In genomic region chr2:27730002-27730905, GRCm38 (mm10) we compare ENCODE assay signal across 8 mouse cellular contexts. TPM values are rescaled to one million over a fixed set of nuclear protein-coding genes. Genes with fewer than 3 reads are reported as not detected.
DNase-seq lines count a peak whose midpoint lies in the region; ATAC-seq and TF ChIP-seq lines count a peak whose summit lies in the region.

No protein-coding gene starts in this region.

- H3K27me3 ChIP-seq in C2C12 (ENCODE audit: control insufficient read depth, insufficient read depth, insufficient read length) = no peaks in the 10 kb centered on the region

- H3K79me2 ChIP-seq in C2C12 (ENCODE audit: control insufficient read depth, insufficient read depth) = no peaks in the 10 kb centered on the region

- no peaks in the 10 kb centered on the region for H3K36me3 ChIP-seq in C2C12 (ENCODE audit: control insufficient read depth, insufficient read depth)

- TF ChIP-seq CTCF in C2C12 (IDR thresholded peaks at IDR 0.05; ENCODE audit: control insufficient read depth, insufficient read depth, insufficient read length) = peak; percentile 7

- DNase-seq in frontal cortex, postnatal 10 days (ENCODE audit: low spot score in 2 of 2) = no peak
- peak; percentile 52 for DNase-seq in c-Kit-positive CD71-positive TER-119-positive erythroid progenitor cells, embryonic 14.5 days (ENCODE audit: low spot score)
- peak; percentile 81 for DNase-seq in lung, postnatal 36 days
- DNase-seq in right cerebral cortex, postnatal 36 days (ENCODE audit: low spot score in 2 of 2) = no peak
- DNase-seq in layer of hippocampus, adult 9-10 months (ENCODE audit: low spot score) = no peak

- H3K4me3 ChIP-seq in C2C12 (ENCODE audit: insufficient read depth, poor library complexity, severe bottlenecking) = no peak overlapping the region

- no peaks in the 10 kb centered on the region for H3K79me3 ChIP-seq in C2C12 (ENCODE audit: low read depth)

- H3ac ChIP-seq in C2C12 (ENCODE audit: control insufficient read depth, insufficient read length, low read depth) = no peak overlapping the region

- ATAC-seq in frontal cortex, adult (ENCODE audit: low TSS enrichment) = 0 out of 2 replicates have a peak, but pooled peaks have one; percentile 29
- peak; percentile 24 to 50; a peak in 2 of 4 replicates for ATAC-seq in hematopoietic stem cell, adult 5-6 weeks (replicated peaks in 1 of 2; ENCODE audit: insufficient read depth in 1 of 2, low FRiP score in 2 of 2, low TSS enrichment in 1 of 2, low read depth in 1 of 2, poor library complexity in 2 of 2, severe bottlenecking in 2 of 2)

TF ChIP-seq in C2C12, 6 proteins besides CTCF, POLR2A, EP300 and RAD21:
- no peak for TF ChIP-seq USF1 (IDR thresholded peaks at IDR 0.05; ENCODE audit: low read depth)
- no peak for TF ChIP-seq FOSL1 (IDR thresholded peaks at IDR 0.05; ENCODE audit: insufficient read depth, low read length, poor library complexity, severe bottlenecking)

RNA-seq across cellular contexts. Expression of gene Rxra, which starts 54.0 kb away (rescaled TPM):
- polyA plus RNA-seq in C2C12 (2012; fragmentation: generic; extraction: Trizol) = 14.1 TPM
- total RNA-seq in hematopoietic stem cell, adult 5-6 weeks (2017) = 7.6 and 8.4 TPM in 2 replicates

Comparison
In these comparisons a context has a peak if more than half of its experiments do, and no peak if none do; other contexts are left out.
1. DNase-seq: peak in c-Kit-positive CD71-positive TER-119-positive erythroid progenitor cells, embryonic 14.5 days (single experiment) and lung, postnatal 36 days (single experiment); none in frontal cortex, postnatal 10 days (0 of 2), right cerebral cortex, postnatal 36 days (0 of 2) and layer of hippocampus, adult 9-10 months (single experiment).